Mouse (Mus musculus): Measurements from ENCODE around the gene Klhdc7b.
"Not testable (repeated sequence)": the region's sequence is repeated elsewhere in the genome, so short reads cannot be mapped to it uniquely, and the experiment has no call there.

The Klhdc7b gene

GRCm38 (mm10) chr15:89428136-89428790 lies 43.5 kb downstream of the Klhdc7b start:
- no peak for DNase-seq (ENCODE audit: low read depth, low spot score)

- DNase-seq (ENCODE audit: low read depth, low spot score) = no peak
Measured at GRCm38 (mm10) chr15:89428821-89429351, 44.2 kb downstream of the Klhdc7b start.

- DNase-seq (ENCODE audit: low read depth, low spot score) = peak; percentile 99
Measured at GRCm38 (mm10) chr15:89429352-89430221, 44.9 kb downstream of the Klhdc7b start, which contains the start of the genes C730034F03Rik, Gm44502 and Chkb. C730034F03Rik (plus strand) TSS chr15:89429589. Gm44502 (minus strand) TSS chr15:89429696. Chkb (minus strand) TSS chr15:89429908.

- peak; percentile 44 for DNase-seq (ENCODE audit: low read depth, low spot score)
Measured at GRCm38 (mm10) chr15:89430341-89430740, 45.6 kb downstream of the Klhdc7b start.

- DNase-seq (ENCODE audit: low read depth, low spot score) = not testable (repeated sequence)
Measured at GRCm38 (mm10) chr15:89430771-89431170, 46.1 kb downstream of the Klhdc7b start.

- DNase-seq (ENCODE audit: low read depth, low spot score) = no peak
Measured at GRCm38 (mm10) chr15:89431271-89431670, 46.6 kb downstream of the Klhdc7b start.

- DNase-seq (ENCODE audit: low read depth, low spot score) = no peak
Measured at GRCm38 (mm10) chr15:89431806-89432205, 47.1 kb downstream of the Klhdc7b start.

- peak; percentile 82 for DNase-seq (ENCODE audit: low read depth, low spot score)
Measured at GRCm38 (mm10) chr15:89432946-89433345, 48.2 kb downstream of the Klhdc7b start.

GRCm38 (mm10) chr15:89434136-89434535 lies 49.4 kb downstream of the Klhdc7b start:
- no peak for DNase-seq (ENCODE audit: low read depth, low spot score)

GRCm38 (mm10) chr15:89435878-89436277 lies 51.2 kb downstream of the Klhdc7b start:
- no peak for DNase-seq (ENCODE audit: low read depth, low spot score)
